Mouse (Mus musculus) natural killer cell, adult 2 months (primary cell): Measurements from ENCODE around the gene Wdr64.
A peak's percentile ranks its signal among the peaks of the same experiment; 100 is the strongest.

Experiments
- DNase-seq, 2 experiments: peaks; one replicate each; pipeline ENCODE4 v3.0.0; 2022; ENCODE audit warnings: low spot score in 2 of 2

Gene Wdr64

DNA sequence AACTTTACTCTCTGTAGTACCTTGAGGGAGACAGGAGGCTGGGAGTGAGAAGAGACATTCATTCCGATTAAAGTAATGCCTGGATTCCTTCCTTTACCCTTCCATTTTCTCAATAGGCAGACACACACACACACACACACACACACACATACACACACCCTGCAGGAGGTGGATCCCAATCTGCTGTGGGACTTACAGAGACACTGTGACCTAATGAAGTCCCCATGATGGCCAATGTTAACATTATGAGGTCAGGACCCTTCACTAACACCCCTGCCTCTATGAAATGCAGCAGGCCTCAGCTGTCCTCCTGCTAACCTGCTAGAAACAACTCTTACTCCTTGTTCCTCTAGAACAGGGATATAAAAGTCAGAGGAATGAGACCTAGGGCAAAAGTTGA lies at the start of gene Wdr64:
Wdr64 (plus strand) TSS at position 301 of the 400 bp plus-strand sequence.
- DNase-seq: no peak

DNA sequence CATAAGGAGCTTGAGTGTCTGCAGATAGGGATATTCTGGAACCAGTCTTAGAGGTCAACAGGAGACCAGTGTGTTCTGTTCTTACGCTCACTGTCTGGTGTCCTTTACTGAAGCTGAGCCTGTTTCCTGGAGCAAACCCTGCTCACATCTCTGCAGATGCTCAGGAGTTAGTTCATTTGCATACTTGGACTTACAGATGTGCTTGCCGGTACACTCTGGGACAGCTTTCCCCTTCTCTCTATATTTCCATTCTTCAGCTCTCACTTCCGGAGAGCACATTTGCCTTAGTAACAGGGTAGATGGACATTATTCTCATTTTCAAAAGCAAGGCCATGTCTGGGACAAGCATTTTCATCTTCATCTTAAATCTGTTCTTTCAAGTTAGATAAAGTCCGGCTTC lies 49.8 kb upstream of the Wdr64 start:
- DNase-seq: no peak

DNA sequence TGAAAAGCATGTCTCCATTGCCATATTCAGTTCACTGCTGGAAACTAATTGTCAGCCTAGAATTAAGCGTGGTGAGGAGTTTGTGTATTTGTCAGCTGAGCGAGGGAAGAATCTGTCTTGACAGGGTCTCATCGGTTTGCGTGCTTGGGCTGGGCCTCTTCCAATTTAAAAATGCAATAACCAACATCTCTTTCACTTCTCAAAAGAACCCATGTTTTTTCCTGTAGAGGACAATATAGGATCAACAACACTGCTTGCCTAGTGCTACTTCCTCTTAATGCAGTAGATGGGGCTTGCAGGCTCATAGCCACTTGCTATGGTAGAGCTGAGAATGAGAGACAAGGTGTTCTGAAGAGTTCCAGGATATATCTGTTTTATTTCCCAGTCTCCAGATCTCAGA lies 38.5 kb upstream of the Wdr64 start:
- DNase-seq: no peak

DNA sequence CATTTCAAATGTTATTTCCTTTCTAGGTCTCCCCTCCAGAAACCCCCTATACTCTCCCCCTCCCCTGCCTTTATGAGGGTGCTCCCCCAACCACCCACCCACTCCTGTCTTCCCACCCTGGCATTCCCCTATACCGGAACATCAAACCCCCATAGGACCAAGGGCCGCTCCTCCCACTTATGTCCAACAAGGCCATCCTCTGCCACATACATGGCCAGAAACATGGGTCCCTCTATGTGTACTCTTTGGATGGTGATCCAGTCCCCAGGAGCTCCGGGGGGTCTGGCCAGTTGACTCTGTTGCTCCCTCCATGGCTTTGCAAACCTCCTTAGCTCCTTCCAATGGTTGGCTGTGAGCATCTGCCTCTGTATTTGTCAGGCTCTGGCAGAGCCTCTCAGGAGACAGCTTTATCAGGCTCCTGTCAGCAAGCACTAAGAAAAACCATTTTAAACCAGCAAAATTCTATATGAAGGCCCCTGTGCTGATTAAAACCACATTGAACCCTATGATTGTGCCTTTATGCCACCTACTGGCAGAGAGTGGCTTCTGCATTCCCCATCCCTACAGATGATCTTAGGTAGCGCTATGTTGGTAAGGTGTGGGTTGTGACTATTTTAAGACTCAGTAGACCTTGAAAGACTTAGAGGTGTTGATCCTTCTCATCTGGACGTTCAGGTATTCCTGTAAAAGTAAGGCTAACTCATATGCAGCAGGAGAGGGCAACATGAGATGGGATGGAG lies 29.6 kb upstream of the Wdr64 start:
- DNase-seq: peak in 1 of 2 experiments; percentile 35

DNA sequence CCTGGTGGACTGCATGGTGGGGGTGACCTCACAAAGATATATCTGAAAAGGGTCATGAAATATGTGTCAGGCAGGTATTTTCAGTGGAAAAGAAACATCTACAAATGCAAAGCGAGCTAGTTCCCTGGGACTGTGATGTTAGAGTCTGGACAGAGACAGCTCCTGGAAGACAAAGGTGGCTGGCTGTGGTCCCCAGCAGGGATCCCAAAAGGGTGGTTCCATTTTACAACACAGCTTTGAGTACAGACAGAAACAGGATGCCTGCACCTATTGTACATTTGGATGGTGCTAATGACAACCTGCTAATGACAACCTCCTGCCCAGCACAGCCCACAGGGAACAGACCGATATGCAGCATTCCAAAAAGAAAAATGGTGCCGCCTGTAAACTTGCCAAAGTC lies 28.9 kb upstream of the Wdr64 start:
- no peak for DNase-seq

DNA sequence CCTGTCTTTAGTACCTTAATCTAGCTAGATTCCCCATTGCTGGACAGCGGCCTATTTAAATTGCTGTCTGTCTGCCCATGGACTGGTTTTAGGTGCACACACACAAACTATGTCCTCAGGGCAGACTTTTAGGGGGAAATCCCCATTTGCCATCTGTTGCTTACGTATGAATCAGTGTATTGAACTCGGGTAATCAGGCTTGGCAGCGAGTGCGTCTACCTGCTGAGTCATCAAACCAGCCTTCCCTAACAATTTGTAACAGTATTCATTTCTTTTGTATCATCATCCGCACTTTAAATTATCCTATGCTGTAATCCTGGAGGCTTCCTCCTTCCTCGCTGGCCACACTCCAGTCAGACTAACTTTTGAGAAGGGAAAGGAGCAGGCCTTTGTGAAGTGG lies 28.4 kb upstream of the Wdr64 start:
- DNase-seq: no peak

DNA sequence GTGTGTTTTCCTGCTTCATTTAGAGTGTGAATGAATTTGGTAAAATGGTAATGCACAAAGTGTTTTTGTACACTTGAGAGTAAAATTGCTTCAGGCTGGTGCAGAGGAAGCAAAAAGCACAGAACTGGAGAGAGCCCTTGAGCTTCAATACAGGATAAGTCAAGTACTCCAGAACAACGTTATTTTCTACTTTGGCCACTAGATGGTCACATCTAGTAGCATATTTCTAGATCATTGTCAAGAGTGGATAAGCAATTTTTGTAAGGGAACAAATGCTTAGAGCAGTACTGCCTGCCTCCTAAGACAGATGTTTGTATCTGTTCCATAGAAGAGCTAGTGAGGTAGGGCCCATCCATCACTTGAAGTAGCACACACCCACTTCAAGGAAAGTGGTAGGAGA lies 26.8 kb upstream of the Wdr64 start:
- no peak for DNase-seq

DNA sequence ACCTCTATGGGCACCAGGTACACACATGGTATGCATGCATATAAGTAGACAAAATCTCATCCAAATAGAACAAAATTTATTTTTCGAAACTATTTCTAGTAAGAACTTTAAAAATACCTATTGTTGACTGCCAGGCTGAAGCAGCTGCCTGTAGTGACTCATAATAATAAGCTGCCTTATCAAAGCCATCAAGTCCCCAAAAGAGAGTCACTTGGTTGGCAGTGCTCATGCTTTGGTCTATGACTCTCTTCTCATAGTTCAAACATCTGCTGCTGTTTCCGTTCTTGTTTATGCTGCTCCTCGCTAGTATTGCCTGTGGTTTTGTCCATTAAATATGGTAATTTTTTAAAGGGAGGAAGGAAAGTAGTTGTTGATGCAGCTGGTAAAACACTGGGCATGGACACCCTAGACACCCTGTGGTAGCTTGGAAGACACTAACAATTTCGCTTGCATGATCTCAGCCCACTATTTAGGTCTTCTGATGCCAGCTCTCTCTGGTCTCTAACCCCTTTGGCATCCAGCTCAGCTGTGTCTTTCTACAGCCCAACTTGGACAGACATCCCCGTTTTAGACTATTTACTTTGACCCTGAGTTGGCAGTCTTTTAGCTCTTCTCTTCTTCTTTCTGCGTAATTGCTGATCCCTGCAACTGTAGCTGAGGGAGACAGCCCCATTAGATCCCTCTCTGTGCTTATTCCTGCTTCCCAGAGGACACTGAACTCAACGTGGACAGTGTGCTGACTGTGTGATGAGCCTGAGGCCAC lies 24.6 kb upstream of the Wdr64 start:
- no peak for DNase-seq

DNA sequence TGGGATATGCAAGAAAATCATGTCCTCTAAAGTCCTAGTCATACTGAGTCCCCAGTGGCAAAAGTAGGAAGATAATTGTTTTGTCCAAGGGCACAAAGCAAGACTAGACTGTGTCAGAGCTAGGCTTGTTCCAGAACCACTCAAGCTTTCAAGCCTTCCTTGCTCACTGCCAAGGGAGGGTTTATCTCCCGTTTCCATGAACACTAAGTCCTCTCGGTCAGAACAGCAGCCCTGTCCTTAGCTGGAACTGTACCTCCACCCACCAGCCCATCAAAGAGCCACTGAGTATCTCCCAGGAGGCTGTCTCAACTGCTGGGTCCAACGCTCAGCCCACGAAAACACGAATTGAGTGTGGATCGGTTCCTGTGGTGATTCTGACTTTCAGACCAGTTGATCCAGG lies 23.3 kb upstream of the Wdr64 start:
- no peak for DNase-seq

DNA sequence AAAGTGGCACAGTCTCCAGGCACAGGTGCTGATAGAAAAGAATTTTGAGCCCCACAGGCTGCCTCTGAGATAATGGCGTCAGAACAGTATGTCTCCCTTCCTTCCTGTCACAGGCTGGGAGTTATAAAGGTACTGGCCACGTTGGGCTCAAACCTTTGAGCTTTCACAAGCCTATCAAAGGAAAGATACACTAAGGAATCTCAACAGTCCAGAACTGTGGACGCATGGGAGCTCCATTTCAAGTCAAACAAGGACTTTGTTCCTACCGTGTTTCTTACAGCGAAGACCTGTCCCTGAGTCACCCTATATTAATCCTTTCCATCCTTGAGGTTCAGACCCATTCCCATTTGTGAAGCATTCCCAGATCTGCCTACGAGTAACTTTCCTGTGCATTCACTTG lies 20.9 kb upstream of the Wdr64 start:
- DNase-seq: no peak

DNA sequence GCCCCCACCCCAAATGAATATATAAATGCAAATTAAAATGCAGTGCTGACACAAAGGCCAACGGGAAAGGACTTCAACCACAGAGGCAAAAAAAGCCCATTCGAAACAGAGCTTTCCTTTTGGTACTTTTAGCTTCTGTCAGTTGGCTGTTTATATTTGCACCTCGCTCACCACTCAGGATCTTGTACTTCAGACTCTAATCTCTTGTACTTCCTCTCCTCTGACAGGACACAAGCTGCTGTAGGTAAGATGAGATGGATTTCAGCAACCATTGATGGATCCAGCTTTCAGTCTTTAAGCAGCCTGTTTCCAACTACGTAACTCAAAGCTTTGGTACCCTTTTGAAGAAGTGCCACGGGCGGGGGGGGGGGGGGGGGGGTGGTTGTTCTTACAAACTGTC lies 17.4 kb upstream of the Wdr64 start:
- DNase-seq: no peak

DNA sequence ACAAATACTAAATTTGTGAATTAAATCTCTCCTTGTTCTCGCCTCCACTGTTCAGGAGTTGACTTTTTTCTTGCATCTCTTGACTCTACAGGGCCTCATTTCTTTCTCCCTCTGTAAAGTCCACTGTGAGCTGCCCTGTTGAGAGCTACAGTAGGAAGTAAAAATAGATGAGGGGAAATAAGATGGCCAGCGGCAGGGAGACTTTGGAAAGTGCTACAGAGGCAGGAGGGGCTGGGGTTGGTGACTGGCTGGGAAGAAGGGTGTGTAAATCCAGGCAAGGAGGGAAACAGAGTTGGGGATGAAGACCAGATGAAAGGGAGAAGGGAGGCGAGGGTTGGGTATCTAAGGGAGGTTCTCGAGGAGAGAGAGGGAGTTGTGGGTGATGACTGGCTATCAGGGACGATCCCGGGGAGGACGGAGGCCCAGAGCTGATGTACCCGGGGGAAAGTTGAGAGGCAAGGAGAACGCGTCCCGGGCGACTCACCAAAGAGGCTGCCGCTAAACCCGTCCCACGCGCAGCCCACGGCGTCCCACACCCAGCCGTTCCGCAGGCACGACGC lies 6.6 kb upstream of the Wdr64 start:
- DNase-seq: no peak

DNA sequence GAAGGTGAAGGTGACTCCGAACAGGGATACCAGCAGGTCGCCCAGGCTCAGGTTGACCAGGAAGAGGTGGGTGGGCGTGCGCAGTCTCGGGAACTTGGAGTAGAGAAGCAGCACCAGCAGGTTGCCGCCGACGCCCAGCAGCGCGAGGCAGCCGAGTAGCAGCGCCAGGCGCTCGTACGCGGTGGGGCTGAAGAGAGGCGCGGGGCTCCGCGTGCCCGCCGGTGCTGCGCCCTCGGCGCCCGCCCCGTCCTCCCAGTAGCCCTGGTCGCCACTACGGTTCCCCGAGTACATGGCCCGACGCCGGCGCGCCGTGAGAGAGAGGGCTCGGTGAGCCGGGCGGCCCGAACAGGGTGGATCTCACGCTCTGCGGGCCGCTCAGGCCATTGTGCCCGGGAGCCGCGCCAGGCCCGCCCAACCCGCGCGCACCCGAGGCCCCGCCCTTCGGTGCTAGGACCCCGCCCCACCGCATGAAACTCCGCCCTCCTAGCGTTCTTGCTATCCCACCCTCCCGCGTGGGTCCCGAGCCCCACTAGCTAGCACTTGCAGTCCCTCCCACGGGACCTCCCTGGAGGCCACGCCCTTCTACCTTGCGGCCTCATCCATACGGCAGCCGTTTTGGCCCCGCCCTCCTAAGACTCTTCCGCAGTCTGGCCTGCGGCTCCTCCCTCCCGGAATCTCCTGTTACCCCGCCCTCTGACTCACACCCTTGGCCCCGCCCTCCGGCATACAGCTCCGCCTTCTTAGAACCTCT lies 6.0 kb upstream of the Wdr64 start, which contains the start of the genes Opn3 and Chml:
Opn3 (minus strand) TSS at position 531 of the 751 bp plus-strand sequence.
Chml (minus strand) TSS at position 656 of the 751 bp plus-strand sequence.
- DNase-seq: peak; percentile 99 to 100

DNA sequence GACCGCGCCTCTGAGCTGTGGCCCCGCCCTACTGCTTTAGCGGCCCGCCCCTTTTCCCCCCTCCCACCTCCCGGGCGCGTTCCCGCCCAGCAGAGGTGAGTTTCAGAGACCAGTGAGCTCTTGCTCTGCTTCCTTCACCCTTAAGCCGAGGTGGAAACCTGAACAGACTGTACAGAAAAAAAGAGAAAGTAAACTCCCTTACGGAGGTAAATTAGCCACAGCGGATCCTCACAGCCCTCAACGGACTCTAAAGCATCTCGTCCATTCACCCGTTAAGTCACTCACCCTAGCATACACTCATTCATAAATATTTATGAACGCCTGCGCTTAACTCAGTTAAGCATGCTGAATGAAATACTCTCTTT lies 5.4 kb upstream of the Wdr64 start:
- no peak for DNase-seq

DNA sequence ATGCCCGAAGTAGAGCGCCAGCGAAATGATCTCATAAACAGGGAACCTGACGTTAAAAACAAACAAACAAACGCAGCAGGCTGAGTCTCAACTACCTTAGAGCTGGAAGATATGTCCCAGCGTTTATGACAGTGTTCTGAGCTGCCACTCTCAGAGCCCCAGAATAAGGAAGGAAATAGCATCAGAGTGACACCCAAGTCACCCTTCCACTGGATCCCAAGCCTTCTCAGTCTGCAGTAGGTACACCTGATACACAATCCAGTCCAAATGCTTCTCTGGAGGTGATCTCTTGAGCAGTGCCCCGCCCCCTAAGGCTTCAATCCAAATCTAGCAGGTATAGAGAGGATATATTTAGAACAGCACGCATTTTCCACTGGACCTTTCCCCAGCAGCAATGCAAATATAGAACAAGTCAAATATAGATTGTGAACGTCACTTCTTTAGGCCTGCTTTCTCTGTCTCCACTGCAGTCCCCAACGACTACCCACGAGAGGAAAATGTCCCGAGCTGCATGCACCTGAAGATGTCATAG lies 4.9 kb upstream of the Wdr64 start:
- peak in 1 of 2 experiments; percentile 8 for DNase-seq

DNA sequence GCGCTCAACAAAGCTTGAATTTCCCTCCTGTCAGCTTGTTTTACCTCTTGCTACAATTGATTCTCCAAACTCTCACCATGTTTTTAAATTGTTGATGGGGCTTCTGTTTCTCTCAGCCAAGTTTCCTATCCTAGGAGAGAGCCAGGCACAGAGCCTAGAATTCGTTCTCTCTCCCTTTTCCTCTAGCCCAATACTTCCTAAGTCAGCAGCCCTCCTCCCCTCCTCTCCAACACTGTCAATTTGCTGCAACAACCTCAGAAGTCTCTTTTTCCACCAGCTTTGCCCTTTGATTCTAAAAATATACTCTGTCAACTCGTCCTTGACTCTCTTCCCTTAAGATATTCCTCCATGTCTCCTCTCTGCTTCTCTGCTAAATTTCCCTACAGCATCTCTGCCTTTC lies 982 bp downstream of the Wdr64 start:
- no peak for DNase-seq

DNA sequence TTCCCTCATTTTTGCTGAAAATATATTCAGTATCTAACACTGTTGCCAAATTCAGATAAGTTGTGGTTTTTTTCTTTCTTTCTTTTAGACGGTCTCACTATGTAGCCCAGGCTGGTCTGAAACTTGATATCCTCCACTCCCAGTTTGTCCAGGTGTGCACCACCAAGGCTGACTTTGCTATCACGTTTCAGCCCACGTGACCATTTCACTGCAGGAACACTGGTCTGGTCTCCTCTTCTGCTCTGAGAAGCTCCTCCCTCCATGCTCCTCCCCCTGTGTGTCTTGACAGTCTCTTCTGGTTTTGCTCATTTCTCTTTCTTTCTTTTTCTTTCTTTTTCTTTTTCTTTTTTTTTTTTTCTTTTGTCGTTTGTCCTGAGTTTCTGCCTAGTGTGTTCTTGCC lies 1.4 kb downstream of the Wdr64 start:
- no peak for DNase-seq

DNA sequence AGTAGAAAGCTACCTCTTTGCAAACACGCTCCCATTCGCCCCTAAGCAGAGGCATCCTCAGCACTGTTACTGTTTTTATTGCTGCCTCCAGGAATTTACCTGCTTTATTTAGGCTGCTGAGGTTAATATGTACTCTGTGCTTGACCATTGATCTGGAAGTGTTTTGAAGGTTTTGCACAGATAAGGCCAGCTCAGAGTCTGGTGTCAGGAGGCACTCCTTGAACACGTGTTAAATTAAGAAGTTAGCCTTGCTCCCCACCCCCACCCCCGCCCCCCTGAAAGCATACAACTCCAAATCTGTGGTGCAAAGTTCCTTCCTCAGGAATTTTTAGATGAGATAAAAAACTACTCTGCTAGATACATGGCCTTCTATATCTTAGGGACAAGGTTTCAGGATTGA lies 2.8 kb downstream of the Wdr64 start:
- no peak for DNase-seq

DNA sequence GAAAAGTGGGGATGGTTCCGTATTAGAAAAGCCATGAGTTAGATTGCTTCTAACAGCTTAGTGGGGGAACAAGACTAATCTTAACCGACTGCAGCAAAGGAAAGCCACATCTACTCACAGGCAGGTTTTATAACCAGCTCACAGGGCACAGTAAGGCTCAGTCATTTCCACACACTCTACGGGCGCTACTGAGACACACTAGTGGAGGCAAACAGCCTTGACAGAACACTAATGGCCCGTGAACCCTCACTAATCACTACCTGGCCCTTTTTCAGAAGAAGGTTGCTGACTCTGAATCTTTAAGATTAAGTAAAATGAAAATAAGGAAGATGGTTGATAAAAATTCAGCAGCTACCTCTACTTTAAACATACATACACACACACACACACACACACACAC lies 9.2 kb downstream of the Wdr64 start:
- DNase-seq: no peak

DNA sequence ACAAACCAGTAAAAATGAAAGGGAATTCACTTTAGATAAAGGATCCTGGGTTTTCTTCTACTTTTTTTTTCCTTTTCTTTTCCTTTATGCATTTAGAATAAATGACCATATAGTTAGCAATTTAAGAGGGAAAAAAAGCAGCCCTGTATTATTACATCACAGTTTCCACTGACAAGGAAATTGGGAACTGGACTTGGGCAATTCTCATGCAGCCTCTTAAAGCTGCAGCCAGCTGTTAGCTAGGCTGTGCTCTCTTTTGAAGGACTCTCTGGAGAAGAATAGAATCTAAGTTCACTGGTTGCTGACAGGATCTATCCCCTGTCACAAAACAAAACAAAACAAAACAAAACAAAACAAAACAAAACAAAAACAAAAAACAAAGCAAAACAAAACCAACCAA lies 9.6 kb downstream of the Wdr64 start:
- DNase-seq: no peak

DNA sequence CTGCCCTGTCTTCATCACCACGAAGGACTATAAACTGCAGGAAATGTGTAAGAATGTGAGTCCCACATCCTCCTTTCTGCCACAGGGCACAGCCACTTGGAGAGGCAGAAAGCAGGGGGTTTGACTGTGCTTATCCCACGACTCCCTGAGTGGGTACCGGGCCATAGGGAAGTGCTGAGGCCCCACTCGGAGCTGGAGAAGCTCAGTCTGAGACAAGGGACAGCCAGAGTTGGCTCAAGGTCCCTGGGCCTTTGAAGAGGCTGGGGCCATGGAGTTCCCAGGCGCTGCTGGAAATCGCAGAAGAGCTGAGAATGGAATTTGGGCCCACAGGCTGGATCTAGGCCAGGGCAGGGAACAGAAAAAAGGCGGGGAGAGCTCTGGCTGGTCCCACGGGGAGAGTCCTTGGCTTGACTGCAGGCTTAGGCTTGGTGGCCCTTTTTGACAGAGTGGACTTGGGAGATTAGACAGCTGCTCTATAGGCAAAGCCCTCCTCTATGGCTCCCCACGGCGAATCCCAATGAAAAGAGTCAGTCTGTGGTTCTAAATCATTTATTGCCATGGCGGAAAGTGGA lies 14.0 kb downstream of the Wdr64 start:
- no peak for DNase-seq

DNA sequence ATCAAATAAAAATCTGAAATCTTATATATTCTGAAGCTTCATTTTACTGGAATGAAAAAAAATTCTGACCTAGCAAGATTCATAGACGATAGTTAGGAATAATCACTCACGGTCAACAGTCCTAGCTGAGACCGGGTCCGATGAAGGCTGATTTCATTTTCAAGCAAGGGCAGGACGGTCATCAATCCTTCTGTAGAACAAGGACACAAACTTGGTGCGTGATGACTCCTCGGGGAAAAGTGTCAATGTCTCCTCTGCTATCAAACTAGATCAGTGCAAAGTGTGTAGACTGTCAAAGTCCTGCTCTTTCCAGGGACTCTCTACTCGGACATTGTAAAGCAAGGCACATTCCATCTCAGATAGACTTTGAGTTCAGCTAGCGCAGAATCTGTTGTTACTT lies 18.4 kb downstream of the Wdr64 start:
- no peak for DNase-seq
